Mouse (Mus musculus): ENCODE results near the gene Lmntd2.

GRCm38 (mm10) chr7:141214310-141214709 lies 430 bp upstream of the Lmntd2 start:
- TF ChIP-seq POLR2A (IDR thresholded peaks at IDR 0.05; ENCODE audit: insufficient read length, low read depth): no peak
- no peak for TF ChIP-seq E2F4 (IDR thresholded peaks at IDR 0.05; ENCODE audit: insufficient read depth)
- no peak for TF ChIP-seq CEBPB (IDR thresholded peaks at IDR 0.05; ENCODE audit: insufficient read depth, poor library complexity, severe bottlenecking)
- TF ChIP-seq MAX (IDR thresholded peaks at IDR 0.05; ENCODE audit: low read depth): no peak
- TF ChIP-seq USF1 (IDR thresholded peaks at IDR 0.05; ENCODE audit: low read depth): no peak
- no peak for TF ChIP-seq TCF3 (IDR thresholded peaks at IDR 0.05; ENCODE audit: insufficient read length, low read depth)
